Mouse (Mus musculus): Measurements from ENCODE around the gene Axin1. TPM values are rescaled to one million over a fixed set of nuclear protein-coding genes. Genes with fewer than 3 reads are reported as not detected.

Axin1 gene
- polyA plus RNA-seq, 1 experiment from 2014 or later, result 7.1 TPM

DNA sequence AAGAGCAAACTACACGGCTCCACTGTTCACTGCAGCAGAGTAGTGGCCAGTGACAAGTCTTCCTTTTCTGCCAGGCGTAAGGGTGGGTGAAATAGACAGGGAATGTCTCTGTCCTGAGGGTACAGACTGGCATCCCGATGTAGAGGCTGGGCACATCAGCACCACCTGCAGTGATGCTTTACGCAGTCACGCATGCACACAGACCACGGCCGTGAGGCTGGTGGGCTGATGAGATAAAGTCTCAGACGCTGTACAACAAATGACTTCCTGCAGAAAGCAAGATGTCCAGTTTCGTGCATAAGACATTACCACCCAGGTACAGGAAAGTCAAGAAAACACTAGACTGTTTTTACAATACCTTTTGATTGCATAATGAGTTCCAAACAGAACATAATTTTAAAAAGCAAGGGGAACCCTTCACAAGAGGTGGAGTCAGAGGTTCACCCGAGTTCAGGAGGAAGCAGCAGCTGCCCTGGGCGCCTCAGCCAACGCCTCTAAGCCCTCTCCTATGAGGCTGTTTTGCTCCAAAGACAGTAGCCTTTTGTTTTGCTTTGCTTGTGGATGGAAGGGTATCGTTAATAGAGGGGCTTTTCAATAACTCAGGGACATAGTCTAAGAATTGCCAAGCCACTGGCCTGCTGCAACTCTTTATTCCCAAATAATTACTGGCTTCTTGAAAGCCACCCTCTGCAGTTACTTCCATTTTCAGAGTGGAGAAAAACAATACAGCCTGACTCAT is 96.8 kb downstream of the Axin1 start:
- H3K4me2 ChIP-seq (ENCODE audit: low read depth, low read length), result no peak overlapping the region
- no peaks in the 10 kb centered on the region for H3K36me3 ChIP-seq (ENCODE audit: control insufficient read depth, insufficient read depth, low read length)
- H3K4me3 ChIP-seq (ENCODE audit: low read depth, low read length), result no peak overlapping the region
- 43% methylated on average over 13 of the region's 13 CpGs for WGBS
- H3K4me1 ChIP-seq (ENCODE audit: control insufficient read depth, insufficient read depth, low read length), result no peaks in the 10 kb centered on the region
- H3K27me3 ChIP-seq (ENCODE audit: control insufficient read depth, insufficient read depth, low read length), result no peaks in the 10 kb centered on the region
- H3K9ac ChIP-seq (replicated peaks; ENCODE audit: low read depth, low read length), result no peak overlapping the region
- H3K9me3 ChIP-seq (ENCODE audit: control insufficient read depth, low read length), result no peaks in the 10 kb centered on the region
- no peak overlapping the region for H3K27ac ChIP-seq (ENCODE audit: low read depth, low read length)
- ATAC-seq (ENCODE audit: low read depth), result no peak

DNA sequence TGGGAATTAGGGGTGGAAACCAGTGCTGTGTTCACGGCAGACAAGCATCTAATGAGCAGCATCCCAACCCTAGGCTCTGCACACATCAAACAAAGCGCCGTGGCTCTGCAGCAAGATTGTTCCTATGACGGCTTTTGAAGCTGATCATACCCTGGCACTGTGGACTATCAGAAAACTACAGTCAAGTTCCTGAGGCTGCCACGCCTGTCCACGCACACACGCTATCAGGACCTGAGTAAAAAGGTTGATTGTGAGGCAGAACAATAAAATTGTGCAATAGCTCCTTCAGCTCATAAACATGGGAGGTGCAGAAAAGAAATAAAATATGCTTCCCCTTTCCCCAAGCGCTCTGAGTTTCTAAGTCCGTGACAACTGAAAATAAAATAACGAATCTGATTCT is 99.2 kb downstream of the Axin1 start:
- Histone ChIP-seq H3K4me1 (ENCODE audit: control insufficient read depth, insufficient read depth, low read length) (peaks cover 3% of the 10 kb centered on the region; the same call in 1 of the 2 replicates), H3K27ac (ENCODE audit: low read depth, low read length) (no peak overlapping the region), H3K36me3 (ENCODE audit: control insufficient read depth, insufficient read depth, low read length) (no peaks in the 10 kb centered on the region), H3K9ac (replicated peaks; ENCODE audit: low read depth, low read length) (no peak overlapping the region), H3K4me3 (ENCODE audit: low read depth, low read length) (no peak overlapping the region), H3K27me3 (ENCODE audit: control insufficient read depth, insufficient read depth, low read length) (no peaks in the 10 kb centered on the region), H3K4me2 (ENCODE audit: low read depth, low read length) (no peak overlapping the region), H3K9me3 (ENCODE audit: control insufficient read depth, low read length) (no peaks in the 10 kb centered on the region)
- ATAC-seq (ENCODE audit: low read depth), result no peak
- WGBS, result 88% methylated on average over 10 of the region's 10 CpGs

DNA sequence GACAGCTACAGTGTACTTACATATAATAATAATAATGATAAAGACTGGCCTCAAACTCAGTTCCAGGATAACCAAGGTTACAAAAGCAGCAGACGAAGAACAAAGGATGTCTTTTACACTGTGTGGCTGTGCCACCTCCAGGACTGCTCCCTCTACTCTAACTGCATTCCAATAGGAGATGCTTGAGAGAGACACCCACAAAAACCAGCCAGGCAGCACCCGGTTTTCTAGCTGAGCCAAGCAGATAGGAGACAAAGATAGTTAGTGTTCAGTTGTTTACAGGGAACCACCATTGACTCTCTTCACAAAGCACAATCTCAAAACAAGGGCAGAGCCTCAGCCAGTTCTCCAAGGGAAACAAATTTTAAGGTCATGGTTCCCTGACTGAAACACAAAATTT is 101.1 kb downstream of the Axin1 start:
- ATAC-seq (ENCODE audit: low read depth), result no peak
- Histone ChIP-seq H3K36me3 (ENCODE audit: control insufficient read depth, insufficient read depth, low read length) (no peaks in the 10 kb centered on the region), H3K9me3 (ENCODE audit: control insufficient read depth, low read length) (no peaks in the 10 kb centered on the region), H3K27ac (ENCODE audit: low read depth, low read length) (no peak overlapping the region), H3K4me3 (ENCODE audit: low read depth, low read length) (no peak overlapping the region), H3K4me2 (ENCODE audit: low read depth, low read length) (no peak overlapping the region), H3K9ac (replicated peaks; ENCODE audit: low read depth, low read length) (no peak overlapping the region), H3K4me1 (ENCODE audit: control insufficient read depth, insufficient read depth, low read length) (peaks cover 3% of the 10 kb centered on the region; the same call in 1 of the 2 replicates), H3K27me3 (ENCODE audit: control insufficient read depth, insufficient read depth, low read length) (no peaks in the 10 kb centered on the region)
- 74% methylated on average over 2 of the region's 2 CpGs for WGBS

DNA sequence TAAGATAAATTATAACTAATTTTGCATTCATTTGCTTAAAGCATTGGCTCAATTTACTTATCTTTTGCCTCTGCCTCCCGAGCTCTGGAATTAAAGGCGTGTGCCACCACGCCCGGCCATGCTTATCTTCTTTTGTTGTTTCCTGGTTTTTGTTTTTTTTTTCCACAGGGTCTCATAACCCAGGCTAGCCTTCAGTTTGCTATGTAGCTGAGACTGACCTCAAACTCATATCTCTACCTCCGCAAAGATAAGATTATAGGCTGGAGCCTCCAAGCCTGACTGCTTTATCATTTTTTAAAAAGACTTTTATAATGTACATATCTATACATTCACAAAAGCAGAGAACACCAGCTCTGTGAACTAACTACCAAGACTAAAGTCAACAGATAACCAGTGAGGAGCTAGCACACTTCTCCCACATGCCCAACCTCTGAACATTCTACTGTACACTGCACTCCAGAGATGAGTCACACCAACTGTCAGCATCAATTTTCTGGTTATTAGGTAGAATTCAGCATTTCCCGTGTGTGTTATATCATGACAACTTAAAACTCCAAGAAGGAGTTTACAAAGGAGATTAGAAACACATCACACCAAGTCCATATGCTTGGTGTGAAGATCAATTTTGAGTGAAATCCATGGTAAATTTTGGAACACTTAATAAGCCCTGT is 101.8 kb downstream of the Axin1 start:
- ATAC-seq (ENCODE audit: low read depth), result no peak
- H3K36me3 ChIP-seq (ENCODE audit: control insufficient read depth, insufficient read depth, low read length), result no peaks in the 10 kb centered on the region
- H3K27me3 ChIP-seq (ENCODE audit: control insufficient read depth, insufficient read depth, low read length), result no peaks in the 10 kb centered on the region
- no peak overlapping the region for H3K4me2 ChIP-seq (ENCODE audit: low read depth, low read length)
- H3K9me3 ChIP-seq (ENCODE audit: control insufficient read depth, low read length), result no peaks in the 10 kb centered on the region
- no peak overlapping the region for H3K9ac ChIP-seq (replicated peaks; ENCODE audit: low read depth, low read length)
- peaks cover 3% of the 10 kb centered on the region; the same call in 1 of the 2 replicates for H3K4me1 ChIP-seq (ENCODE audit: control insufficient read depth, insufficient read depth, low read length)
- H3K27ac ChIP-seq (ENCODE audit: low read depth, low read length), result no peak overlapping the region
- WGBS, result 88% methylated on average over 6 of the region's 6 CpGs
- H3K4me3 ChIP-seq (ENCODE audit: low read depth, low read length), result no peak overlapping the region

- no peaks in the 10 kb centered on the region for H3K9me3 ChIP-seq (ENCODE audit: control insufficient read depth, low read length)
- no peaks in the 10 kb centered on the region for H3K27me3 ChIP-seq (ENCODE audit: control insufficient read depth, insufficient read depth, low read length)
- H3K36me3 ChIP-seq (ENCODE audit: control insufficient read depth, insufficient read depth, low read length), result no peaks in the 10 kb centered on the region
- H3K27ac ChIP-seq (ENCODE audit: low read depth, low read length), result no peak overlapping the region
- ATAC-seq (ENCODE audit: low read depth), result no peak
- H3K9ac ChIP-seq (replicated peaks; ENCODE audit: low read depth, low read length), result no peak overlapping the region
- H3K4me1 ChIP-seq (ENCODE audit: control insufficient read depth, insufficient read depth, low read length), result peaks cover 3% of the 10 kb centered on the region; the same call in 1 of the 2 replicates
- WGBS, result 81% methylated on average over 6 of the region's 6 CpGs
- no peak overlapping the region for H3K4me2 ChIP-seq (ENCODE audit: low read depth, low read length)
- H3K4me3 ChIP-seq (ENCODE audit: low read depth, low read length), result no peak overlapping the region
Observed at GRCm38 (mm10) chr17:26240990-26241389, 102.5 kb downstream of the Axin1 start.

- under 1% methylated on average over 32 of the region's 32 CpGs for WGBS
- peak; percentile 82 for ATAC-seq (ENCODE audit: low read depth)
- Histone ChIP-seq H3K27me3 (ENCODE audit: control insufficient read depth, insufficient read depth, low read length) (no peaks in the 10 kb centered on the region), H3K9me3 (ENCODE audit: control insufficient read depth, low read length) (no peaks in the 10 kb centered on the region), H3K9ac (replicated peaks; ENCODE audit: low read depth, low read length) (peak overlapping the region; percentile 78), H3K36me3 (ENCODE audit: control insufficient read depth, insufficient read depth, low read length) (no peaks in the 10 kb centered on the region), H3K4me3 (ENCODE audit: low read depth, low read length) (peak overlapping the region; percentile 79), H3K4me2 (ENCODE audit: low read depth, low read length) (peak overlapping the region; percentile 76), H3K4me1 (ENCODE audit: control insufficient read depth, insufficient read depth, low read length) (peaks cover 3% of the 10 kb centered on the region; the same call in 1 of the 2 replicates), H3K27ac (ENCODE audit: low read depth, low read length) (peak overlapping the region; percentile 85)
Observed at GRCm38 (mm10) chr17:26243471-26244100, 105.1 kb downstream of the Axin1 start.

DNA sequence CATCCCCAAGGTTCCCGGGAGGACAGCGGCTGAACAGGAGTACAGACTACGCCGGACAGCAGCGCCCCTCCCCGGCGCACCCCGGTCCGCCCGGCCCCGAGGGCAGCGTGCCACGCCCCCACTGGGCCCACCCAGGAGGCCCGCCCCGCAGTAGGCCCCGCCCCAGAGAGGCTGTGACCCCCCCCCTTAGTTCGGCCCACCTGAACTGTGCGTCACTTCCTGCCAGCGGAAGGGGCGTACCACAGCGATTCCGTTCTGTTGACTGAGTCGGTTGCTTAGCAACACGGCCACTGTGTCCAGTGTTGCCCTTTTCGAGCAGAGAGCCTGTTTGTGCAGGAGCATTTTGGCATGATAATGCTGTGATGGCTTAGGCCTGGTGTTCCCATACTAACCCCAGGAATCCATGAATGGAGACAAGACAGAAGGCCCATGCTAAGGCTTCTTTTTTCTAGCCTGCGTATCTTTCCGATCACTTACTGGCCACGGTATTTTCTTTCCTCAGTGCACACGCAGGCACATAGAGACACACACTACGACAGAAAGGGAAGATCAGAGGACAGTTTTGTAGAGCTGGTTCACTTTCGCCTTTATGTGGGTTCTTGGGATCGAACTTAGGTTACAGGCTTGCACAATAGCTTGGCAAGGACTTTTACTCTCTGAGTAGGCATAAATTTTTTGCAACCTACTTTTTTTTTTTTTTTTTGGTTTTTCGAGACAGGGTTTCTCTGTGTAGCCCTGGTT is 105.8 kb downstream of the Axin1 start, which contains the start of gene Fam234a:
Fam234a (minus strand) TSS at position 142 of the 741 bp plus-strand sequence.
- H3K36me3 ChIP-seq (ENCODE audit: control insufficient read depth, insufficient read depth, low read length), result no peaks in the 10 kb centered on the region
- peak within 1 kb of the TSS; percentile 85 for H3K27ac ChIP-seq (ENCODE audit: low read depth, low read length)
- peak; percentile 96 for ATAC-seq (ENCODE audit: low read depth)
- H3K27me3 ChIP-seq (ENCODE audit: control insufficient read depth, insufficient read depth, low read length), result no peaks in the 10 kb centered on the region
- H3K9ac ChIP-seq (replicated peaks; ENCODE audit: low read depth, low read length), result peak within 1 kb of the TSS; percentile 78
- 6% methylated on average over 33 of the region's 33 CpGs for WGBS
- peaks cover 3% of the 10 kb centered on the region; the same call in 1 of the 2 replicates for H3K4me1 ChIP-seq (ENCODE audit: control insufficient read depth, insufficient read depth, low read length)
- peak within 1 kb of the TSS; percentile 76 for H3K4me2 ChIP-seq (ENCODE audit: low read depth, low read length)
- no peaks in the 10 kb centered on the region for H3K9me3 ChIP-seq (ENCODE audit: control insufficient read depth, low read length)
- peak within 1 kb of the TSS; percentile 79 for H3K4me3 ChIP-seq (ENCODE audit: low read depth, low read length)

Measured in neural tube, embryonic 14.5 days (tissue).